Mouse (Mus musculus) neural tube, embryonic 11.5 days (tissue): ENCODE measurements at regions not wholly inside any gene's neighbourhood (a gene's known extent, or its start where the extent isn't known, plus 50 kb on each side); places are given as distances from the start of the nearest gene placed in this dataset.

Experiments
- ATAC-seq: fragments of 200-750 bp; cut with Nextera tagmentation; 2 replicates; pipeline ENCODE4 v1.8.0; 2017; ENCODE audit warnings: moderate number of reproducible peaks, mild to moderate bottlenecking, moderate TSS enrichment, moderate library complexity; ENCODE audit not compliant: insufficient read depth, low FRiP score, low TSS enrichment
- DNase-seq: peaks from one replicate; pipeline ENCODE4 v3.0.0-alpha.2; 2015; ENCODE audit warnings: low spot score
- H3K27ac ChIP-seq: fragments of 300-500 bp; sonication (generic); 2 replicates; pipeline ENCODE4 v1.5.1; 2014; ENCODE audit warnings: low read depth, mild to moderate bottlenecking, low read length
- H3K27me3 ChIP-seq: fragments of 300-500 bp; sonication (generic); 2 replicates; pipeline ENCODE4 v1.6.1; 2014; ENCODE audit warnings: mild to moderate bottlenecking, low read length, mixed read lengths; ENCODE audit not compliant: control insufficient read depth, insufficient read depth
- H3K36me3 ChIP-seq: fragments of 300-500 bp; sonication (generic); 2 replicates; pipeline ENCODE4 v1.6.1; 2014; ENCODE audit warnings: mild to moderate bottlenecking, low read length, moderate library complexity, mixed read lengths; ENCODE audit not compliant: control insufficient read depth, insufficient read depth
- H3K4me1 ChIP-seq: fragments of 300-500 bp; sonication (generic); 2 replicates; pipeline ENCODE4 v1.6.1; 2014; ENCODE audit warnings: low read length, mixed read lengths; ENCODE audit not compliant: control insufficient read depth, insufficient read depth
- H3K4me2 ChIP-seq: fragments of 300-500 bp; sonication (generic); 2 replicates; pipeline ENCODE4 v1.6.1; 2014; ENCODE audit warnings: low read depth, mild to moderate bottlenecking, moderate library complexity
- H3K4me3 ChIP-seq: fragments of 300-500 bp; sonication (generic); 2 replicates; pipeline ENCODE4 v1.5.1; 2014; ENCODE audit warnings: low read depth, low read length
- H3K9ac ChIP-seq: fragments of 300-500 bp; sonication (generic); 2 replicates; pipeline ENCODE4 v1.6.1; 2014; ENCODE audit warnings: mild to moderate bottlenecking, low read length
- H3K9me3 ChIP-seq: fragments of 300-500 bp; sonication (generic); 2 replicates; pipeline ENCODE4 v1.6.1; 2016; ENCODE audit warnings: low read length; ENCODE audit not compliant: control insufficient read depth
- WGBS: fragments of 180-500 bp; shearing (Covaris S2); extraction: QIAGEN DNeasy Blood & Tissue Kit; methylation state at CpG from one replicate; pipeline ENCODE4 v1.1.7; 2014; 5-methylcytosine and 5-hydroxymethylcytosine counted together

DNA sequence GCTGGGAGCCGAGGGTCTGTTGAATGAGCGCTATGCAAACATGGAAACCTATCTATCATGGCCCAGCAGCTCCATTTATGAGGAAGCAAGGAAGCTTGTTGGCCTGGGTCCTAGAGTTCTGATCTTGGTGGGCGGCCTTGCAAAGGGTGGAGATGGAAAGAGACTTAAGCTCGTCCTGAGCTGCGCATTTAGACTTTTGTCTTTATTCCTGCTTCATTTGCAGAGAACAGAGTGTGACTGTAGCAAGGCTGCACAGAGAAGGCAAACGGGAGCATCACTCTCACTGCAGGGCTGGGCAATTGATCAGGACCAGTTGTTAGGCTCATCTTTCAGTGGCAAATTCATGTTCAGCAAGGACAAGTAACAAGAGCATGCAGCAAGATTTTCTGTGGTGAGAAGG, 177.2 kb downstream of the Plod2 start:
- H3K4me1 ChIP-seq: 0 out of 2 replicates have a peak, but pooled peaks cover 2% of the 10 kb centered on the region
- no peaks in the 10 kb centered on the region for H3K36me3 ChIP-seq
- no peak for DNase-seq
- no peak for ATAC-seq
- no peaks in the 10 kb centered on the region for H3K27me3 ChIP-seq
- no peak overlapping the region for H3K4me2 ChIP-seq
- no peak overlapping the region for H3K9ac ChIP-seq
- H3K9me3 ChIP-seq: no peaks in the 10 kb centered on the region
- 67% methylated on average over 6 of the region's 6 CpGs for WGBS
- no peak overlapping the region for H3K4me3 ChIP-seq
- H3K27ac ChIP-seq: no peak overlapping the region

- DNase-seq (no peak), ATAC-seq (no peak)
- H3K4me2 ChIP-seq: no peak overlapping the region
- 91% methylated on average over 1 of the region's 1 CpGs for WGBS
- H3K27ac ChIP-seq: no peak overlapping the region
- H3K9ac ChIP-seq: no peak overlapping the region
- no peaks in the 10 kb centered on the region for H3K27me3 ChIP-seq
- no peaks in the 10 kb centered on the region for H3K4me1 ChIP-seq
- no peak overlapping the region for H3K4me3 ChIP-seq
- no peaks in the 10 kb centered on the region for H3K36me3 ChIP-seq
- H3K9me3 ChIP-seq: no peaks in the 10 kb centered on the region
Measured at GRCm38 (mm10) chr9:92728864-92729263, 186.8 kb downstream of the Plod2 start.

- DNase-seq (no peak), ATAC-seq (no peak)
- Histone ChIP-seq H3K4me2 (no peak overlapping the region), H3K27me3 (no peaks in the 10 kb centered on the region), H3K4me1 (no peaks in the 10 kb centered on the region), H3K9me3 (no peaks in the 10 kb centered on the region), H3K9ac (no peak overlapping the region), H3K36me3 (no peaks in the 10 kb centered on the region), H3K4me3 (no peak overlapping the region), H3K27ac (no peak overlapping the region)
- WGBS: 84% methylated on average over 3 of the region's 3 CpGs
Measured at GRCm38 (mm10) chr9:92731396-92731795, 189.4 kb downstream of the Plod2 start.

- H3K9me3 ChIP-seq: no peaks in the 10 kb centered on the region
- H3K9ac ChIP-seq: no peak overlapping the region
- DNase-seq: no peak
- ATAC-seq: no peak
- H3K4me3 ChIP-seq: no peak overlapping the region
- H3K36me3 ChIP-seq: no peaks in the 10 kb centered on the region
- no peaks in the 10 kb centered on the region for H3K27me3 ChIP-seq
- H3K27ac ChIP-seq: no peak overlapping the region
- H3K4me2 ChIP-seq: no peak overlapping the region
- H3K4me1 ChIP-seq: no peaks in the 10 kb centered on the region
Measured at GRCm38 (mm10) chr9:92767532-92767931, 225.5 kb downstream of the Plod2 start.

DNA sequence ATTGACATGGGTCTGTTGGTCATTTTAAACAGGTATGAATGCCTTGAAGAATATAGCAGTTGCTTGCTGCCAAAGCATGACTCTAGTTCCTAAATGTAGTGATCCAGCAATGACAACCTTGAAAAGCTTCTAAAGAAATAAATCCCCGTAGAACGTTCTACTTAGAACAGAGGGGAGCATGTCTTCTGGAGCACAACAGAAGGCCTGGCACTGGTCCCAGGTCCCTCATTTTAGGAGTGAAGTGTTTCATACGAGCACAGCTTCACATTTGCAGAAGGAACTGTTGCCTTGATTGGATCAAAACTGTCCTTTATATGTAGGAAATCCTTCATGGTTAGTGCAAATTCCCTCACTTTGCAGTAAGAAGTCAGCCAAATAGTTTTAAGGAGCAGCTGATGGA, 226.4 kb downstream of the Plod2 start:
- H3K36me3 ChIP-seq: no peaks in the 10 kb centered on the region
- no peaks in the 10 kb centered on the region for H3K9me3 ChIP-seq
- DNase-seq (no peak), ATAC-seq (no peak)
- H3K4me1 ChIP-seq: no peaks in the 10 kb centered on the region
- H3K4me3 ChIP-seq: no peak overlapping the region
- H3K9ac ChIP-seq: no peak overlapping the region
- H3K27ac ChIP-seq: no peak overlapping the region
- 93% methylated on average over 3 of the region's 3 CpGs for WGBS
- H3K27me3 ChIP-seq: no peaks in the 10 kb centered on the region
- H3K4me2 ChIP-seq: no peak overlapping the region

DNA sequence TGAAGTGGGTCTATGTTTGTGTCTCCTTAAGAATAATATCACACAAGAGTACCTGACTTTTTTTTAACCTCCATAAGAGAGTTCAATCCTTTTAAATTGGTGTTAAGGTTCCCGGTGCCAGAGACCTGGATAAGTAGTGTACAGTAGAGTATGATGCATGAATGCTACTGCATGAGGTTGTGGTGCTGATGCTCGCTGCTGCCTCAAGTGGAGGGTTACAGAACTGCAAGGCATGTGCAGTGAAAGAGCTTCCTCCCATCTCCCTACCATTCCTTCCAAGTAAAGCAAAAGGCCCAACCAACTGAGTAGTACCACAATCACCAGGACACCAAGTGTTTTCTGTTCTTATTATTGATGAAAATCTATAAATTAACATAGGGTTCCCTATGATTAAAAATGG, 227.5 kb downstream of the Plod2 start:
- 59% methylated on average over 2 of the region's 2 CpGs for WGBS
- Histone ChIP-seq H3K27ac (no peak overlapping the region), H3K4me2 (no peak overlapping the region), H3K9me3 (no peaks in the 10 kb centered on the region), H3K36me3 (no peaks in the 10 kb centered on the region), H3K4me3 (no peak overlapping the region), H3K27me3 (no peaks in the 10 kb centered on the region), H3K9ac (no peak overlapping the region), H3K4me1 (no peaks in the 10 kb centered on the region)
- DNase-seq (peak; percentile 22), ATAC-seq (no peak)

GRCm38 (mm10) chr9:92771002-92771401, 229.0 kb downstream of the Plod2 start:
- Histone ChIP-seq H3K36me3 (no peaks in the 10 kb centered on the region), H3K4me2 (no peak overlapping the region), H3K9ac (no peak overlapping the region), H3K27ac (no peak overlapping the region), H3K27me3 (no peaks in the 10 kb centered on the region), H3K4me3 (no peak overlapping the region), H3K9me3 (no peaks in the 10 kb centered on the region), H3K4me1 (no peaks in the 10 kb centered on the region)
- WGBS: 93% methylated on average over 2 of the region's 2 CpGs
- DNase-seq: no peak
- ATAC-seq: no peak

GRCm38 (mm10) chr9:92771716-92772115, 229.7 kb downstream of the Plod2 start:
- Histone ChIP-seq H3K4me1 (no peaks in the 10 kb centered on the region), H3K4me2 (no peak overlapping the region), H3K4me3 (no peak overlapping the region), H3K27ac (no peak overlapping the region), H3K9me3 (no peaks in the 10 kb centered on the region), H3K27me3 (no peaks in the 10 kb centered on the region), H3K9ac (no peak overlapping the region), H3K36me3 (no peaks in the 10 kb centered on the region)
- no peak for ATAC-seq
- DNase-seq: no peak
- WGBS: 55% methylated on average over 3 of the region's 3 CpGs

- no peaks in the 10 kb centered on the region for H3K4me1 ChIP-seq
- no peaks in the 10 kb centered on the region for H3K27me3 ChIP-seq
- DNase-seq (no peak), ATAC-seq (no peak)
- no peak overlapping the region for H3K9ac ChIP-seq
- no peaks in the 10 kb centered on the region for H3K36me3 ChIP-seq
- H3K4me2 ChIP-seq: no peak overlapping the region
- no peak overlapping the region for H3K27ac ChIP-seq
- no peak overlapping the region for H3K4me3 ChIP-seq
- no peaks in the 10 kb centered on the region for H3K9me3 ChIP-seq
Measured at GRCm38 (mm10) chr9:92782922-92783454, 241.0 kb downstream of the Plod2 start.
